Mouse (Mus musculus) forebrain, embryonic 13.5 days (tissue): ENCODE measurements at regions not wholly inside any gene's neighbourhood (a gene's known extent, or its start where the extent isn't known, plus 50 kb on each side); places are given as distances from the start of the nearest gene placed in this dataset.
A peak's percentile ranks its signal among the peaks of the same experiment; 100 is the strongest.

Experiments used
- ATAC-seq: fragments of 200-750 bp; cut with Nextera tagmentation; 2 replicates; pipeline ENCODE4 v1.8.0; 2017
- H3K27ac ChIP-seq: fragments of 300-500 bp; sonication (generic); 2 replicates; pipeline ENCODE4 v1.5.1; 2015; ENCODE audit warnings: inconsistent platforms, mild to moderate bottlenecking, moderate library complexity
- H3K27me3 ChIP-seq: fragments of 300-500 bp; sonication (generic); 2 replicates; pipeline ENCODE4 v1.6.1; 2015; ENCODE audit warnings: mild to moderate bottlenecking, inconsistent platforms
- H3K36me3 ChIP-seq: fragments of 300-500 bp; sonication (generic); 2 replicates; pipeline ENCODE4 v1.6.1; 2015; ENCODE audit warnings: mild to moderate bottlenecking, inconsistent platforms; ENCODE audit not compliant: poor library complexity, severe bottlenecking
- H3K4me1 ChIP-seq: fragments of 300-500 bp; sonication (generic); 2 replicates; pipeline ENCODE4 v1.6.1; 2015; ENCODE audit warnings: inconsistent platforms
- H3K4me2 ChIP-seq: fragments of 300-500 bp; sonication (generic); 2 replicates; pipeline ENCODE4 v1.6.1; 2015; ENCODE audit warnings: inconsistent platforms, mild to moderate bottlenecking, moderate library complexity
- H3K4me3 ChIP-seq: fragments of 300-500 bp; sonication (generic); 2 replicates; pipeline ENCODE4 v1.5.1; 2015; ENCODE audit warnings: mild to moderate bottlenecking, inconsistent platforms
- H3K9ac ChIP-seq: fragments of 300-500 bp; sonication (generic); 2 replicates; pipeline ENCODE4 v1.6.1; 2015; ENCODE audit warnings: mild to moderate bottlenecking, inconsistent platforms
- H3K9me3 ChIP-seq: fragments of 300-500 bp; sonication (generic); replicated peaks from 2 replicates; pipeline ENCODE4 v1.6.1; 2016; ENCODE audit warnings: inconsistent platforms
- WGBS: fragments of 180-500 bp; shearing (Covaris S2); methylation state at CpG from one replicate; pipeline ENCODE4 v1.1.7; 2015; 5-methylcytosine and 5-hydroxymethylcytosine counted together

GRCm38 (mm10) chr11:25423186-25423585 lies 787.4 kb downstream of the 5730522E02Rik start:
- Histone ChIP-seq H3K4me1 (no peaks in the 10 kb centered on the region), H3K9me3 (no peaks in the 10 kb centered on the region), H3K27ac (no peak overlapping the region), H3K4me2 (no peak overlapping the region), H3K27me3 (no peaks in the 10 kb centered on the region), H3K9ac (no peak overlapping the region), H3K4me3 (no peak overlapping the region), H3K36me3 (no peaks in the 10 kb centered on the region)
- 95% methylated on average over 4 of the region's 4 CpGs for WGBS
- no peak for ATAC-seq

- H3K9ac ChIP-seq: no peak overlapping the region
- no peak for ATAC-seq
- no peaks in the 10 kb centered on the region for H3K4me1 ChIP-seq
- H3K9me3 ChIP-seq: no peaks in the 10 kb centered on the region
- H3K4me2 ChIP-seq: no peak overlapping the region
- no peaks in the 10 kb centered on the region for H3K36me3 ChIP-seq
- no peak overlapping the region for H3K27ac ChIP-seq
- H3K27me3 ChIP-seq: no peaks in the 10 kb centered on the region
- no peak overlapping the region for H3K4me3 ChIP-seq
Measured at GRCm38 (mm10) chr11:25421486-25421885, 789.1 kb downstream of the 5730522E02Rik start.

- no peak for ATAC-seq
- Histone ChIP-seq H3K27ac (no peak overlapping the region), H3K27me3 (no peaks in the 10 kb centered on the region), H3K9ac (no peak overlapping the region), H3K4me3 (no peak overlapping the region), H3K4me1 (no peaks in the 10 kb centered on the region), H3K4me2 (no peak overlapping the region), H3K9me3 (no peaks in the 10 kb centered on the region), H3K36me3 (no peaks in the 10 kb centered on the region)
- WGBS: 88% methylated on average over 4 of the region's 4 CpGs
Measured at GRCm38 (mm10) chr11:25410403-25411090, 800.0 kb downstream of the 5730522E02Rik start.

- H3K9me3 ChIP-seq: no peaks in the 10 kb centered on the region
- ATAC-seq: no peak
- no peak overlapping the region for H3K4me3 ChIP-seq
- no peaks in the 10 kb centered on the region for H3K27me3 ChIP-seq
- no peak overlapping the region for H3K27ac ChIP-seq
- H3K4me2 ChIP-seq: no peak overlapping the region
- no peak overlapping the region for H3K9ac ChIP-seq
- 69% methylated on average over 2 of the region's 2 CpGs for WGBS
- H3K4me1 ChIP-seq: no peaks in the 10 kb centered on the region
- no peaks in the 10 kb centered on the region for H3K36me3 ChIP-seq
Measured at GRCm38 (mm10) chr11:25391649-25392048, 818.9 kb downstream of the 5730522E02Rik start.

GRCm38 (mm10) chr11:25367111-25367510 lies 843.5 kb downstream of the 5730522E02Rik start:
- no peak overlapping the region for H3K27ac ChIP-seq
- no peaks in the 10 kb centered on the region for H3K27me3 ChIP-seq
- ATAC-seq: no peak
- H3K4me1 ChIP-seq: peaks cover 24% of the 10 kb centered on the region; the same call in 1 of the 2 replicates
- no peak overlapping the region for H3K4me2 ChIP-seq
- H3K9ac ChIP-seq: no peak overlapping the region
- WGBS: 53% methylated on average over 2 of the region's 2 CpGs
- no peak overlapping the region for H3K4me3 ChIP-seq
- no peaks in the 10 kb centered on the region for H3K9me3 ChIP-seq
- no peaks in the 10 kb centered on the region for H3K36me3 ChIP-seq

GRCm38 (mm10) chr11:25365433-25365832 lies 845.1 kb downstream of the 5730522E02Rik start:
- Histone ChIP-seq H3K27ac (no peak overlapping the region), H3K36me3 (no peaks in the 10 kb centered on the region), H3K4me1 (peaks cover 24% of the 10 kb centered on the region; the same call in 1 of the 2 replicates), H3K4me3 (no peak overlapping the region), H3K9ac (no peak overlapping the region), H3K27me3 (no peaks in the 10 kb centered on the region), H3K4me2 (no peak overlapping the region), H3K9me3 (no peaks in the 10 kb centered on the region)
- whole genome bisulfite sequencing: 43% methylated on average over 6 of the region's 6 CpGs
- ATAC-seq: no peak

GRCm38 (mm10) chr11:25359723-25360122 lies 850.8 kb downstream of the 5730522E02Rik start:
- ATAC-seq: no peak
- no peak overlapping the region for H3K4me3 ChIP-seq
- H3K9ac ChIP-seq: no peak overlapping the region
- no peak overlapping the region for H3K27ac ChIP-seq
- H3K36me3 ChIP-seq: no peaks in the 10 kb centered on the region
- no peaks in the 10 kb centered on the region for H3K9me3 ChIP-seq
- H3K27me3 ChIP-seq: no peaks in the 10 kb centered on the region
- WGBS: 89% methylated on average over 1 of the region's 1 CpGs
- H3K4me2 ChIP-seq: no peak overlapping the region
- peaks cover 20% of the 10 kb centered on the region for H3K4me1 ChIP-seq

- Histone ChIP-seq H3K27ac (peak overlapping the region; percentile 68), H3K4me3 (peak overlapping the region; percentile 33)
- peak; percentile 28; the same call in 1 of the 2 replicates for ATAC-seq
Measured at GRCm38 (mm10) chr11:25357717-25358411, 852.7 kb downstream of the 5730522E02Rik start.

GRCm38 (mm10) chr11:25356671-25357586 lies 853.6 kb downstream of the 5730522E02Rik start:
- H3K9me3 ChIP-seq: no peaks in the 10 kb centered on the region
- 2% methylated on average over 19 of the region's 19 CpGs for WGBS
- no peaks in the 10 kb centered on the region for H3K36me3 ChIP-seq
- H3K4me3 ChIP-seq: peak overlapping the region; percentile 33
- peak; percentile 88 for ATAC-seq
- H3K4me1 ChIP-seq: peaks cover 20% of the 10 kb centered on the region
- H3K27me3 ChIP-seq: no peaks in the 10 kb centered on the region
- peak overlapping the region; percentile 62 for H3K4me2 ChIP-seq
- peak overlapping the region; percentile 68 for H3K27ac ChIP-seq
- peak overlapping the region; percentile 50 for H3K9ac ChIP-seq

More at GRCm38 (mm10) chr11:25357717-25358411, 852.7 kb downstream of the 5730522E02Rik start:
- Histone ChIP-seq H3K27me3 (no peaks in the 10 kb centered on the region), H3K4me1 (peaks cover 20% of the 10 kb centered on the region), H3K4me2 (peak overlapping the region; percentile 62), H3K36me3 (no peaks in the 10 kb centered on the region), H3K9me3 (no peaks in the 10 kb centered on the region), H3K9ac (no peak overlapping the region)
- WGBS: 34% methylated on average over 10 of the region's 10 CpGs

GRCm38 (mm10) chr11:25335667-25336066 lies 874.9 kb downstream of the 5730522E02Rik start:
- no peak for ATAC-seq
- H3K4me3 ChIP-seq: no peak overlapping the region
- 58% methylated on average over 2 of the region's 2 CpGs for WGBS
- no peaks in the 10 kb centered on the region for H3K36me3 ChIP-seq
- no peak overlapping the region for H3K9ac ChIP-seq
- H3K27me3 ChIP-seq: no peaks in the 10 kb centered on the region
- no peak overlapping the region for H3K4me2 ChIP-seq
- 0 out of 2 replicates have a peak, but pooled peaks cover under 1% of the 10 kb centered on the region for H3K4me1 ChIP-seq
- no peaks in the 10 kb centered on the region for H3K9me3 ChIP-seq
- no peak overlapping the region for H3K27ac ChIP-seq

- no peak overlapping the region for H3K4me2 ChIP-seq
- no peak overlapping the region for H3K4me3 ChIP-seq
- no peaks in the 10 kb centered on the region for H3K36me3 ChIP-seq
- WGBS: 46% methylated on average over 4 of the region's 4 CpGs
- no peak overlapping the region for H3K27ac ChIP-seq
- H3K9me3 ChIP-seq: no peaks in the 10 kb centered on the region
- 0 out of 2 replicates have a peak, but pooled peaks cover 3% of the 10 kb centered on the region for H3K4me1 ChIP-seq
- H3K27me3 ChIP-seq: no peaks in the 10 kb centered on the region
- no peak for ATAC-seq
- H3K9ac ChIP-seq: no peak overlapping the region
Measured at GRCm38 (mm10) chr11:25330696-25331095, 879.9 kb downstream of the 5730522E02Rik start.

GRCm38 (mm10) chr11:25322426-25322825 lies 888.1 kb downstream of the 5730522E02Rik start:
- H3K9me3 ChIP-seq: no peaks in the 10 kb centered on the region
- ATAC-seq: no peak
- H3K4me1 ChIP-seq: no peaks in the 10 kb centered on the region
- H3K36me3 ChIP-seq: no peaks in the 10 kb centered on the region
- no peak overlapping the region for H3K4me3 ChIP-seq
- H3K27me3 ChIP-seq: no peaks in the 10 kb centered on the region
- H3K27ac ChIP-seq: no peak overlapping the region
- H3K4me2 ChIP-seq: no peak overlapping the region
- no peak overlapping the region for H3K9ac ChIP-seq
